Mouse (Mus musculus): ENCODE results near the gene Prkd2.

Gene Prkd2

GRCm38 (mm10) chr7:16859902-16860651 is 17.4 kb downstream of the Prkd2 start:
- in situ Hi-C loops (cut with MboI), result loop anchor here (5.0 kb wide), 1 partner anchor 43 kb away; the partner anchor contains the start of genes Fkrp and Strn4

GRCm38 (mm10) chr7:16867488-16867887 is 24.8 kb downstream of the Prkd2 start:
- in situ Hi-C loops (cut with MboI), result no loop called here

DNA sequence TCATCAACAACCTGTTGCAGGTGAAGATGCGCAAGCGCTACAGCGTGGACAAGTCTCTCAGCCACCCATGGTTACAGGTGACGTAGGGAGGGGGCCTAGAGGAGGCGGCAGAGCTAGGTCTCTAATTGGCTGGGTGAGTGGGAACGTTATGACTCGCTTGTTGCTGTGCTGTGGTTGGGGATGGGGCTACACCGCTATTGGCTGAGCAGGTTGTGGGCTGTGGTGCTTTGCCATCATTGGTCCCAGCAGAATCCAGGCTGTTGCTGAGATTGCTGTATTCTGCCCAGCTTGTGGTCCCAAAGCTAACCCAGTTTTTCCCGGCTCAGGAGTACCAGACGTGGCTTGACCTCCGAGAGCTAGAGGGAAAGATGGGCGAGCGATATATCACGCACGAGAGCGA is 26.8 kb downstream of the Prkd2 start:
- in situ Hi-C loops (cut with MboI), result no loop called here

GRCm38 (mm10) chr7:16871600-16871999 is 28.9 kb downstream of the Prkd2 start:
- in situ Hi-C loops (cut with MboI), result no loop called here

- in situ Hi-C loops (cut with MboI), result no loop called here
These were observed 29.8 kb downstream of the Prkd2 start for GRCm38 (mm10) chr7:16872478-16872877.

DNA sequence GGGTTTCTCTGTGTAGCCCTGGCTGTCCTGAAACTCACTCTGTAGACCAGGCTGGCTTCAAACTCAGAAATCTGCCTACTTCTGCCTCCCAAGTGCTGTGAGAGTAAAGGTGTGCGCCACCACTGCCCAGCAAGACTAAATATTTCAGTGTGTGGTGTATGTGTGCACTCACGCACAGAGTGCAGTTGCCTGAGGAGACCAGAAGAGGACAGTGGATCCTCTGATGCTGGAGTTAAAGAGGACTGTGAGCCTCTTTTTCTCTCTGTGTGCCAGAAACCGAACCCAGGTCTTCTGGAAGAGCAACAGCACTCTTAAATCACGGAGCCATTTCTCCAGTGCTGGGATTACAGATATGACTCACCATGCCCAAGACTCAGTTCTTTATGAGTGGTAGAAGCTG is 30.7 kb downstream of the Prkd2 start:
- in situ Hi-C loops (cut with MboI), result no loop called here

DNA sequence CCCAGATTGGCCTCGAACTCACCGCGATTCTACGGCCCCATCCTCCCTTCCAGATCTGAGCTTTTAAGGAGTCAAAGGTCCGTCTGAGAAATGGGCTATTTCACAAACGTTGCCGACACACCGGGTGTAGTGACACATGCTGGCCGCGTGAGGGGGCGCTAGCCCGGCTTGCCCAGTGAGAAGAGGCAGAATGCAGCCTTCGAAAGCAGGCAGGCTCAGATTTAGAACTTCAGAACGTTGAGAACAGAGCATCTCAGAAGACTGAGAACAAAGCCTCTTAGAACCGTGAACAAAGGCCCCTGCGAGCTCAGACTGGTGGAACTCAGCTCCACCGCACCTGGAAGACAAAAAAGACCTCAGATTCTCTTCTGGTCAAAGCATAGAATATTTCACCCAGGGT is 31.5 kb downstream of the Prkd2 start:
- in situ Hi-C loops (cut with MboI), result no loop called here

GRCm38 (mm10) chr7:16874756-16875309 is 32.1 kb downstream of the Prkd2 start:
- in situ Hi-C loops (cut with MboI), result no loop called here

GRCm38 (mm10) chr7:16875310-16875325 is 32.4 kb downstream of the Prkd2 start, which contains the start of gene Dact3:
Dact3 (plus strand) TSS chr7:16875317.
- in situ Hi-C loops (cut with MboI), result no loop called here

DNA sequence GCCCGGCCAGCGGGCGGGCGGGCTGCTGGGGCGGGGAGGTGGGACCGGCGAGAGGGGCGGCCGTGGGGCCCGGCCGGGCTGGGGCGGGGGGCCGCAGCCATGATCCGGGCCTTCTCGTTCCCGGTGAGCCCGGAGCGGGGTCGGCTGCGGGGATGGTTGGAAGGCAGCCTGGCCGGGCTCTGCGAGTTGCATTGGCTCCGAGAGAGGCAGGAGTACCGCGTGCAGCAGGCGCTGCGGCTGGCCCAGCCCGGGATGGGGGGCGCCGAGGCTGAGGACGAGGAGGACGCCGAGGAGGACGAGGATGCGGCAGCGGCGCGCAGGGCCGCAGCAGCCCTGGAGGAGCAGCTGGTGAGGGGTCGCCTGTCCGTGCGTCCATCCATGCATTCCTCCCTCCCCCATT is 32.6 kb downstream of the Prkd2 start:
- in situ Hi-C loops (cut with MboI), result no loop called here

DNA sequence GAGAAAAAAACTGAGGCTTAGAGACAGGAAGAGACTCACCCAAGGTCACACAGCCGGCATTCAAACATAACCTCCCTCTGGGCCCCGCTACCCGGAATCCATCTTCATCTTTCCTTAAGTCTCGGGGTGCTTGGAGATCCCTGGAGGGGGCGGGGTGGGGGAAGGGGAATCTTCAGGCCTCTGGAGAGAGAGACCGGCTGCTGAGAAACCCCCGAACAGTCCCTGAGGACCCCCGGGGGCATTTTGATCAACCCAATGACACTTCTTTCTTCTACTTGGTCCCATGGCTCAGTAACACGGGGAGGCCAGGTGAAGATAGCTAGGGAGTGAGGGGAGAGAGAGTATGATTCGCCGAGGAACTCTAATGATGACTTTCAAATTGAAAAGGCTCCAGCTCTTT is 33.3 kb downstream of the Prkd2 start:
- in situ Hi-C loops (cut with MboI), result no loop called here

DNA sequence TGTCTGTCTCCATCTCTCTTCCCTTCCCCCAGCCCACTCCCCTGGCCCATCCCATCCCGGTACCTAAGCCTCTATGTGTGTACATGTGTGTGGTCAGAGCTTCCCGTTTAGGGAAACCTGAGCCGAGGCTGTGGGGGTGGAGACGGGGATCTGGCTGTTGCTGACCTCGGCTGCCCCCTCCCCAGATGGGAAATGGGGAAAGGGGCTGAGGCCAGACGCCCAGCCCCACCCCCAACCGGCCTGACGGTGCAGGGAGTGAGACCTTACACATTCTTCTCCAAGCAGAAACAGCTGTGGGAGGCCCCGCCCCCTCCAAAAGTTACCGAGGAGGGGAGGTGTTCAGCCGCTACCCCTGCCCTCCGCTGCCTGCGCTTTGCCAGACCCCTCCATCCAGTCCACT is 33.9 kb downstream of the Prkd2 start:
- in situ Hi-C loops (cut with MboI), result no loop called here

GRCm38 (mm10) chr7:16877717-16878116 is 35.0 kb downstream of the Prkd2 start:
- in situ Hi-C loops (cut with MboI), result no loop called here

DNA sequence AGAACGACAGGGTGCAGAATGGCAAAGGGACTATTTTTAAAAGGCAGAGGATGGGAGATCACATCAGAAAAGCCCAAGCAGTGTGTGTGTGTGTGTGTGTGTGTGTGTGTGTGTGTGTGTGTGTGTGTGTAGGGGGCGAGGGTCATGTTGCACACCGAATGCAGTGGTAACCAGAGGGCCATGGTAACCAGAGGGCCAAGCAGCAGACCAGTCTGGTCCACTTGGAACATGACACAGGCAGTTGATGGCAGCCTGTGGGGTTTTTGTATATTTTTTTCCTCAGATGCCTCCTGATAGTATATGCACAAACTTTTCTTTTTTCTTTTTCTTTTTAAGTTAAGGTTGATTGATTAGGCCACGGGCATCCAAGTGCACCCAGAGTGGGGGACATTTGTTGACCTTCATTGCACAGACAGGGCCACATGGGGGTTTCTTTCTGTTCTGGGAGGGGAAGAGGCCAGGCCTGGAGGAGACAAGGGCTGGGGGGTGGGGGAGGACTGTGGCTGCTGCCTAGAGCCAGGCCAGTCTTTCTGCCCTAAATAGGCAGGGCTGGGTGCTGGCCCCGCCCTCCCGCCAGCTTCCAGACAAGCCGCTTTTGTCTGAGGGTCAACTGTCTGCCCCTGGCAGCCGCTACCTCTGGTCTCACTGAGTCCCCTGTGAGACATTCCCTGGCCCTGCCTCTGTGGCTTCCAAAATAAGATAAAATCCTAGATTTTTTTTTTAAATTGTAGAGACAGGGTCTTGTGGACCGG is 37.3 kb downstream of the Prkd2 start:
- in situ Hi-C loops (cut with MboI), result no loop called here

- in situ Hi-C loops (cut with MboI), result no loop called here
These were observed 37.9 kb downstream of the Prkd2 start for GRCm38 (mm10) chr7:16880615-16881014.

DNA sequence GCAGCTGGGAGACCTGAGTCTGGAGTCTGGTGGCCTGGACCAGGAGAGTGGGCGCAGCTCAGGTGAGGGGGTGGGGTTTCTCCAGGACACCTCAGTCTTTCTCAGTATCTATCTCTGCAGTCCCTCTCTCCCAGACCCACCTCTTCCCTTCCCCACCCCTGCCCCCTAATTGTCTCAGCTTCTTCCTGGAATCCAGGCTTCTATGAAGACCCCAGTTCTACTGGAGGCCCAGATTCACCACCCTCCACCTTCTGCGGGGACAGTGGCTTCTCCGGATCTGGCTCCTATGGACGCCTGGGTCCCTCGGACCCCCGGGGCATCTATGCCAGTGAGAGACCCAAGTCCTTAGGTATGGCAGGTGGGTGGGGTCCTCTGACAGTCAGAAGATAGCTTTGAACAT is 40.5 kb downstream of the Prkd2 start:
- in situ Hi-C loops (cut with MboI), result no loop called here

DNA sequence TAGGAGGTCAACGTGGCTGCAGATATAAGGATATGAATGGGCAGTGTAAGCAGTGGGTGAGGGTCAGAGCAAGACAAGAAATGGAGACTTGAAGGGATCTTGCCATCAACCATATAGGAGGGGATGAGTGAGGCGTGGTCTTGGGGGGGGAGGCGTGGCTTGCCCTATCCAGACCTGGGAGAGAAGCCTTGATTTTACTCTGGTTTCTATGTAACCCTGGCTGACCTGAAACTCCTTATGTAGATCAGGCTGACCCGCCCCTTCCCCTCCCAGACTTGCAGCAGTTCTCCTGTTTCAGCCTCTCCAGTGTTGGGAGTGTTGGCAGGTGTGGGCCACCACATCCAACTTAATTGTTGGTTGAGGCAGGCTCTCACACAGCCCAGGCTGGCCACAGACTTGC is 41.6 kb downstream of the Prkd2 start:
- in situ Hi-C loops (cut with MboI), result no loop called here

DNA sequence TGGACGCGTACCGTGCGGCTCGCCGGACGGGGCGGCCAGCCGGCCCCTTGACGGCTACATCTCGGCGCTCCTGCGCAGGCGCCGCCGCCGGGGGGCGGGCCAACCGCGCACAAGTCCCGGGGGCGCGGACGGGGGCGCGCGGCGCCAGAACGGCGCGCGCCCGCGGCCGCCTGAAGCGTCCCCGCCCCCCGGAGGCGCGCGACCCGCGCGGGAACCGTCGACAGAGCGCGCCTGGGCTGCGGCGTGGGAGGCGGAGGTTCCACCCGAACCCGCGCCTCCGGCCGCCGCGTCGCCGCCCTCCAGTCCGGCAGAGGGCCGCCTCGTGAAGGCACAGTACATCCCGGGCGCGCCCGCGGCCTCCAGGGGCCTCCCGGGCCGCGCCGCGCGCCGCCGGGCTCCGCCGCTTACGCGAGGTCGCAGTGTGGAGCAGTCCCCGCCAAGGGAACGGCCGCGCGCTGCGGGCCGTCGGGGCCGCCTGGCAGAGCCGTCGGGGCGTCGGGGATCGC is 42.6 kb downstream of the Prkd2 start:
- in situ Hi-C loops (cut with MboI), result no loop called here

GRCm38 (mm10) chr7:16885905-16886304 is 43.2 kb downstream of the Prkd2 start:
- in situ Hi-C loops (cut with MboI), result no loop called here

DNA sequence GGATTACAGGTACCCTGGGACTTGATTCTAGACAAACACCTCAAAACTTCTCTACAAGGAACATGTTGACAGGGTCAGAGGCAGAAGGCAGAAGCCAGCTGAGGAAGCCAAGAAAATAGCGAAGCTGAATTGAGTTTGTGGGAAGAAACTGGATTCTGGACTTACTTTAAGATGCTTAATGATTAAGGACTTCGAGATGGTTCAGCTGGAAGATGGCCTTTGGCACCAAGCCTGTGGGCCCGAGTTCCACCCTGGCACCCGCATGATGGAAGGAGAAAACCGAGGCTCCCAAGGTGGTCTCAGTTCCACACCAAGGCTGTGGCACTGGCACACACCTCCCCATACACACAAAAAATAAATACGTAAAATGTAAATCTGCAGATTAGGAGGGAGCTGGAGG is 47.8 kb downstream of the Prkd2 start:
- in situ Hi-C loops (cut with MboI), result no loop called here

- in situ Hi-C loops (cut with MboI), result no loop called here
These were observed 48.2 kb downstream of the Prkd2 start for GRCm38 (mm10) chr7:16890944-16891343.

DNA sequence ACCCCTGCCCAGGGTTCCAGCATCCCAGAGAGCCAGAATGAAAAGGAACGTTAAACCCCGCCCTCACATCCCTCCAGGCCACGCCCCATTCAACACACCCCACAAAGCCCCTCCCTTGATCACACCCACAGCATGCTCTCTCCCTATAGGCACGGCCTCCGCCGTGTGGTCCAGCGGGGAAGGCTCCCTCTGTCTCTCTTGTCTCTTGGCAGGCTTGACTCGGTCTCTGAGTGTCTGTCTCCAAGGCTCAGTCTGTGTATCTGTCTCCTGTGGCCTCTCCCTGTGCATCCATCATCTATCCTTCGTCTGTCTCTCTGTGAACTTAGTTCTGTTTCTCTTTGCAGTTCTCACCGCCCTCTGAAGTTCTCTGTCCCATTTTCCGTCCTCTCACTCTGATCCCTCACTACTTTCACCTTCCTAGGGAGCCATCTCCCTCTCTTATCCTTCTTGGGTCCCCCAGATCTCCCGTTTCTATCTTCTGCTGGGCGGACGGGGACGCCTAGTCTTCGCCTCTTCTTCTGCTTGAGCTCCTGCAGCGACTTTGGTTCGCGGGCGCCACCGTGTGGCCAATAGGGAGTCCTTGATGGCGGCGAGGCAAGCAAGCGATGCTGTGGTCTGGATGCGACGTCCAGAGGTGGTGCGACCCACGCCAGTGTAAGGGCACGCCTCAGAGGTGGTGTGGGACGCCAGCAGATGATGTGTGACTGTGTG is 49.1 kb downstream of the Prkd2 start, which contains the start of gene Gng8:
Gene Gng8 (plus strand): TSS at position 146 of the 711 bp plus-strand sequence.
- in situ Hi-C loops (cut with MboI), result no loop called here

- in situ Hi-C loops (cut with MboI), result no loop called here
These were observed 49.6 kb downstream of the Prkd2 start for GRCm38 (mm10) chr7:16892352-16892730.

Data from mature B cell (primary cell).